Mouse (Mus musculus) cerebellum, adult 2 months (tissue): ENCODE measurements around the gene Slc9a3r2. TPM values are rescaled to one million over a fixed set of nuclear protein-coding genes. Genes with fewer than 3 reads are reported as not detected.

ENCODE experiments used
- DNase-seq, 2 experiments: peaks; one replicate each; pipeline ENCODE4 v3.0.0; 2021
- H3K27ac ChIP-seq: fragments of 200-500 bp; 2 replicates; pipeline ENCODE4 v1.5.1; 2012; ENCODE audit warnings: low read length, control low read depth, inconsistent platforms; ENCODE audit not compliant: insufficient read depth
- H3K27me3 ChIP-seq: fragments of 200-500 bp; 2 replicates; pipeline ENCODE4 v1.6.1; 2012; ENCODE audit warnings: inconsistent platforms, mild to moderate bottlenecking, low read length, moderate library complexity; ENCODE audit not compliant: control insufficient read depth, insufficient read depth
- H3K4me1 ChIP-seq: fragments of 200-500 bp; 2 replicates; pipeline ENCODE4 v1.6.1; 2011; ENCODE audit warnings: low read length; ENCODE audit not compliant: control insufficient read depth, insufficient read depth
- H3K4me3 ChIP-seq: fragments of 200-500 bp; replicated peaks from 2 replicates; pipeline ENCODE3; 2011; ENCODE audit warnings: mild to moderate bottlenecking, low read depth, low read length, control low read depth; ENCODE audit not compliant: insufficient read depth
- CTCF ChIP-seq: fragments of 200-500 bp; IDR thresholded peaks from 2 replicates; pipeline ENCODE4 v1.5.1; 2011; ENCODE audit warnings: low read depth, mild to moderate bottlenecking, control low read depth, low read length, moderate library complexity, borderline replicate concordance; ENCODE audit not compliant: insufficient read depth
- POLR2A ChIP-seq: fragments of 200-500 bp; IDR thresholded peaks from 2 replicates; pipeline ENCODE4 v1.6.1; 2011; ENCODE audit warnings: low read length, control low read depth, borderline replicate concordance; ENCODE audit not compliant: insufficient read depth
- WGBS: fragments of 180-500 bp; shearing (Covaris S2); methylation state at CpG from one replicate; pipeline ENCODE4 v1.1.7; 2018; 5-methylcytosine and 5-hydroxymethylcytosine counted together
- polyA plus RNA-seq: library from polyadenylated mRNA; depleted of rRNA; stranded (reverse); fragments of >200 nt; gene quantifications from 2 replicates; pipeline ENCODE4 v1.2.3, GENCODE M21; 2012

The Slc9a3r2 gene
- polyA plus RNA-seq, 1 experiment = 140 TPM

DNA sequence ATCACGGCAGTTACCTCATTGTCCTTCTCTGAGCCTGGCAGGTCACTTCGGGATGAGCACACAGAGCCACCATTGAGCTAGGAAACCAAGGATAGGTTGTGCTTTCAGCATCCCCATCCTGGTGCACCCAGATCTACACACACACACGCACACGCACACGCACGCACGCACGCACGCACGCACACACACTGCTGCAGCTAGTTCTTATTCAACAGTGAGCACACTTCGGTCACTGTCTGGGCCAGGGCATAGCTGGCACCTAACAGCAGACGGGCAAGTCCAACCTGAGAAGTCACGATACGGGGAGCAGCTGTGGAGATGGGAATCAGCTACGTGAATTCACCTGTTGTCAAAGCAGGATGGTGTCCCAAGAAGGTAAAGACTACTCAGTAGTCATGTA lies 9.5 kb downstream of the Slc9a3r2 start:
- 89% methylated on average over 15 of the region's 15 CpGs for WGBS
- Histone ChIP-seq H3K27ac (no peak overlapping the region), H3K4me3 (no peak overlapping the region), H3K27me3 (no peaks in the 10 kb centered on the region), H3K4me1 (peaks cover 12% of the 10 kb centered on the region; the same call in 1 of the 2 replicates)
- no peak for TF ChIP-seq POLR2A
- no peak for TF ChIP-seq CTCF
- DNase-seq = no peak

- no peak overlapping the region for H3K27ac ChIP-seq
- H3K4me1 ChIP-seq = peaks cover 8% of the 10 kb centered on the region; the same call in 1 of the 2 replicates
- no peaks in the 10 kb centered on the region for H3K27me3 ChIP-seq
- WGBS = 77% methylated on average over 7 of the region's 7 CpGs
- TF ChIP-seq POLR2A = no peak
- no peak for TF ChIP-seq CTCF
- DNase-seq = no peak
- no peak overlapping the region for H3K4me3 ChIP-seq
Measured at GRCm38 (mm10) chr17:24640119-24640518, 10.0 kb downstream of the Slc9a3r2 start.

DNA sequence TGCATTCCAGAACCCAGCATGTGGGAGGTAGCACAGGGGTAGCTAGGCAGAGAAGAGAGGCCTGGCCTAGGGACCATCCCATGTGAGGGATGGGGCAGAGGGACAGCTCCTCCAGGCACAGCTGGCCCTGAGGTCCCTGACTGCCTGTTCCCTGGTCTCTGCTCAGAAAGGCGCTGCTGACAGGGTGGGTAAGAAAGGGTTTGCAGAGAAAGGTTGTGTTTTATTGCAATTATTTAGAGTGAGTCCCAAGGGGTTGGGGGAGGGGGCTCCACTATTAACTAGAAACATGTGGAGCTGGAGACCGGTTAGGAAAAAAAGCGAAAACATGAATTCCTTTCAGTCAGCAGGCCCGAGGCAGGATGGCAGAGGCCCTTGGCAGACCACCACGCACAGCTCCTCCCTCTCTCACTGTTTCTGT lies 10.5 kb downstream of the Slc9a3r2 start:
- no peak overlapping the region for H3K4me3 ChIP-seq
- TF ChIP-seq POLR2A (no peak), CTCF (no peak)
- H3K27me3 ChIP-seq = no peaks in the 10 kb centered on the region
- DNase-seq = no peak
- H3K4me1 ChIP-seq = peaks cover 6% of the 10 kb centered on the region; the same call in 1 of the 2 replicates
- WGBS = 70% methylated on average over 5 of the region's 5 CpGs
- no peak overlapping the region for H3K27ac ChIP-seq

- DNase-seq = no peak
- whole genome bisulfite sequencing = 65% methylated on average over 9 of the region's 9 CpGs
- Histone ChIP-seq H3K27me3 (no peaks in the 10 kb centered on the region), H3K27ac (no peak overlapping the region), H3K4me3 (no peak overlapping the region), H3K4me1 (peaks cover 1% of the 10 kb centered on the region; the same call in 1 of the 2 replicates)
- TF ChIP-seq POLR2A (no peak), CTCF (no peak)
Measured at GRCm38 (mm10) chr17:24638840-24639239, 11.3 kb downstream of the Slc9a3r2 start.

DNA sequence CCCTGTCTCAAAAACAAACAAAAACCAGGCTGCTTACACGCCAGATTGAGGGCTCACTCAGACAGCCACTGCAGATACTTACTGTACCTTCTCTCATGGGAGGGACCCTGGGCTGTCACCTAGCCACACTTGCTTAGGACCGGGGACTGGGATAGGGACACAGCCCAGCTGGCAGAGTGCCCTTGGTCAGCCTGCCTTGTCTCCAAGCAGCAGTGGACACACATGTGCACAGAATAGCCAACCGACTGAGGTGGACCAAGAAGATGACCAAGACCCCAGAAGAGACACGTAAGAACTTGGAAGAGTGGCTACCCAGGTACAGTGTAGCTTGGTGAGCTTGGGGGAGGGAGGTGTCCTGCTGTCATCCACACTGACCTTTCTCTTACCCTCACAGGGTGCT lies 11.9 kb downstream of the Slc9a3r2 start:
- TF ChIP-seq POLR2A (no peak), CTCF (no peak)
- DNase-seq = no peak
- Histone ChIP-seq H3K27me3 (no peaks in the 10 kb centered on the region), H3K4me1 (peaks cover 2% of the 10 kb centered on the region; the same call in 1 of the 2 replicates), H3K4me3 (no peak overlapping the region), H3K27ac (no peak overlapping the region)
- 66% methylated on average over 4 of the region's 4 CpGs for WGBS

- Histone ChIP-seq H3K4me3 (no peak overlapping the region), H3K27ac (no peak overlapping the region), H3K27me3 (no peaks in the 10 kb centered on the region), H3K4me1 (peaks cover 5% of the 10 kb centered on the region; the same call in 1 of the 2 replicates)
- TF ChIP-seq POLR2A (no peak), CTCF (no peak)
- WGBS = 72% methylated on average over 5 of the region's 5 CpGs
- no peak for DNase-seq
Measured at GRCm38 (mm10) chr17:24636781-24637481, 13.2 kb downstream of the Slc9a3r2 start.

GRCm38 (mm10) chr17:24635694-24636093 lies 14.4 kb downstream of the Slc9a3r2 start:
- Histone ChIP-seq H3K4me1 (peaks cover 7% of the 10 kb centered on the region), H3K27me3 (no peaks in the 10 kb centered on the region), H3K4me3 (no peak overlapping the region), H3K27ac (no peak overlapping the region)
- DNase-seq = no peak
- TF ChIP-seq POLR2A = no peak
- no peak for TF ChIP-seq CTCF
- WGBS = 85% methylated on average over 5 of the region's 5 CpGs

DNA sequence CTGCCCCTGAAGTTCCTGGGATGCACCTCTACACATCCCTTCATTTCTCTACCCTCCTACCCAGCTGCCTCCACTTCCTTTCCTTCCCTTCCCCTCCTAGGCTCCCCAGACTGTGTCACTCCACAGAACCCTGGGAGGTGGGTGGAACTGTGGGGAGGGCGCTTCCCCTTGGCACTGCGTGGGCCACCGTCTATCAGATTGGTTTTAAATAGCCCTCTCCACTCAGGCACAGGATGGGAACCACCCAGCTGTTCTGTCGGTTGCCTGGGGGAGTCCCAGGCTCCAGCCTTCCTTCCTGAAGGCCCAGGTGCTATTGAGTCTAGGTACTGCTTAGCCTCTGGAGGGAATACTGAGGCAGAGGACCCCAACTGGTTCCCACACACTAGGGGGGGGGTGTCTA lies 15.1 kb downstream of the Slc9a3r2 start:
- no peaks in the 10 kb centered on the region for H3K27me3 ChIP-seq
- no peak overlapping the region for H3K4me3 ChIP-seq
- no peak for DNase-seq
- TF ChIP-seq POLR2A = no peak
- no peak for TF ChIP-seq CTCF
- 83% methylated on average over 4 of the region's 4 CpGs for WGBS
- H3K4me1 ChIP-seq = peaks cover 7% of the 10 kb centered on the region
- no peak overlapping the region for H3K27ac ChIP-seq
